Mouse (Mus musculus): Measurements from ENCODE around the gene Pakap.

GRCm38 (mm10) chr4:57801239-57801638 is 233.3 kb downstream of the Pakap start:
- TF ChIP-seq CTCF (IDR thresholded peaks at IDR 0.05; ENCODE audit: insufficient read depth, low read depth, low read length) (no peak), POLR2A (IDR thresholded peaks at IDR 0.05; ENCODE audit: insufficient read depth, low read depth, low read length) (no peak)
